Mouse (Mus musculus): ENCODE measurements around the gene Gm4756. TPM values are rescaled to one million over a fixed set of nuclear protein-coding genes. Genes with fewer than 3 reads are reported as not detected.

The Gm4756 gene
- polyA plus RNA-seq, 1 experiment from 2014 or later: 0.14 TPM

DNA sequence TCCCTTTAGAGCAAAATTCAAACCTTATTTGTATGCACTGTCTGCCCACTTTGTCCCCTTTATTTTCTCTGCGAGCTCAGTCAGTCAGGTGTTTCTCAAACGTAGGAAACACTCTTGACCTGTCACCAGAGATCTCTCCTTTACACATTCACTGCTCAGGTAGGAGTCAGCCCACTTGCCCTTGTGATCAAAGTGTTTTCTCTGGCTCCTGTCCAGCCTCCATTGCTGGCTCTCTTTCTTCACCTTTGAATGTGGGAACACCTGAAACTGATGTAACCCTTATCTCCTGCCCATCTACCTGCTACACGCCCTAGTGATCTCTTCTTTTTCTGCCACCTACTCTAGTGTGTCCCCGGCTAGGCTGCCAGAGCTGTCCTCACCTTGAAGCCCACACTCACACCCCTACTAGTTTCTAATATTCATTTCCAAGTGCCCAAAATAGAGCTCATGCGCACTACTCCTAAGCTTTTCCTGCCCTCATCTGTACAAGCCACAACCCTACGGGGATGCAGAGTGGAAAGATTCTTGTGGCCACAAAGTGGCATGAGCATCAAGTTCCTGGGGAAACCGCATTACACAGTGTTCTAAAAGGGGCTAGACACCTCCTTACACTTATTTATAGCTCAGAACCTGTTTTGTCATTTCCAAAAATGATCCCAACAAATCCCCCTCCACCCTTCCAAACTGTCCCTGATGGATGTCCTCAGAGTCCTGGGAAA lies 24.8 kb upstream of the Gm4756 start:
- H3K36me3 ChIP-seq: no peaks in the 10 kb centered on the region
- no peaks in the 10 kb centered on the region for H3K9me3 ChIP-seq
- H3K27ac ChIP-seq: no peak overlapping the region
- H3K27me3 ChIP-seq (replicated peaks): no peaks in the 10 kb centered on the region
- WGBS: 77% methylated on average over 7 of the region's 7 CpGs
- ATAC-seq: no peak
- H3K4me2 ChIP-seq (replicated peaks): no peak overlapping the region
- no peak overlapping the region for H3K4me3 ChIP-seq (replicated peaks)
- H3K4me1 ChIP-seq (replicated peaks): no peaks in the 10 kb centered on the region
- H3K9ac ChIP-seq: no peak overlapping the region

DNA sequence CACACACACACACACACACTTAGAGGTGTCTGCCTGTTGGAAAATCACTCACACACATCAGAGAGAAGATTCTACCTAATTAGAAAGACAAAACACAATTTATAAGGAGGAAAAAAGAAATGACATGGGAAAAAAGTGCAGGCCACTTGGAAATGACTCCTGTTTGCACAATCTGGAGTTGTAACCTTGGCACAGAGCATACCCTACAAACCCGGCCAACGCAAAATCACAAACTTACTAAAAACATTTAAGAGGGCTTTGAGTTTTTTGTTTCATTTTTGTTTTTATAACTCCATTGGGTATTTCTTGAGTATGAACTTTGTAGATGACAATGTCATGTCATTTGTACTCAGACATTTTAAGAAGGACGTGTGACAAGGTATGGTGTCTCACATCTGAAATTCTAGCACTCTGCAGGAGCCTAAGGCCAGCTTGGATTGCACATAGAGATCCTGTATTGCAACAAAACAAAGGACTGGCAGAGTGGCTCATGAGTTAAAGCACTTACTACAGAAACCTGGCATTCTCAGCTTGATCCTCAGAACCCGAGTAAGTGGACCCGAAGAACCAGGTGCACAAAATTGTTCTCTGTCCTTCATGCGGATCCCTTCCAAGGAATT lies 22.2 kb upstream of the Gm4756 start:
- no peak overlapping the region for H3K27ac ChIP-seq
- H3K9me3 ChIP-seq: no peaks in the 10 kb centered on the region
- H3K27me3 ChIP-seq (replicated peaks): no peaks in the 10 kb centered on the region
- H3K4me1 ChIP-seq (replicated peaks): no peaks in the 10 kb centered on the region
- H3K4me3 ChIP-seq (replicated peaks): no peak overlapping the region
- no peaks in the 10 kb centered on the region for H3K36me3 ChIP-seq
- 92% methylated on average over 6 of the region's 6 CpGs for WGBS
- ATAC-seq: no peak
- H3K4me2 ChIP-seq (replicated peaks): no peak overlapping the region
- no peak overlapping the region for H3K9ac ChIP-seq

DNA sequence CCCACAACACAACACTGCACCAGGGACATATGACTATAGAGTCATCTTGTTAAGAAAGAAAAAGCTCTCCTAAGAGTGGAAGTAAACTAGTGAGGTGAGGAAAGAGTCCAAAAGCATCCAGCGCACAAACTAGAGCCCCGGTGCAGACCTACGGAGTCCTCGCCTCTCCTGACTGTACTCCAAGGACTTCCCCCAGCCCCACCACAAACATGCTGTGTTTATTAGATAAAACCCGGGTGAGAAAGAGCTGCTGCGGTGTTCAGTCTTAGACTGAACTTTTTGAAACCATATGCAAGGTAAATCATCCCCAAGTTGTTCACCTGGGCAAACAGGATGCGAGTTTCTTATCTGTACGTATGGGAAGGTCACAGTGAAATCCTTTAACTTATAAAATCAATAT lies 21.5 kb upstream of the Gm4756 start:
- Histone ChIP-seq H3K4me3 (replicated peaks) (no peak overlapping the region), H3K4me2 (replicated peaks) (no peak overlapping the region), H3K9me3 (no peaks in the 10 kb centered on the region), H3K27me3 (replicated peaks) (no peaks in the 10 kb centered on the region), H3K36me3 (no peaks in the 10 kb centered on the region), H3K27ac (no peak overlapping the region), H3K4me1 (replicated peaks) (no peaks in the 10 kb centered on the region), H3K9ac (no peak overlapping the region)
- WGBS: 86% methylated on average over 8 of the region's 8 CpGs
- no peak for ATAC-seq

DNA sequence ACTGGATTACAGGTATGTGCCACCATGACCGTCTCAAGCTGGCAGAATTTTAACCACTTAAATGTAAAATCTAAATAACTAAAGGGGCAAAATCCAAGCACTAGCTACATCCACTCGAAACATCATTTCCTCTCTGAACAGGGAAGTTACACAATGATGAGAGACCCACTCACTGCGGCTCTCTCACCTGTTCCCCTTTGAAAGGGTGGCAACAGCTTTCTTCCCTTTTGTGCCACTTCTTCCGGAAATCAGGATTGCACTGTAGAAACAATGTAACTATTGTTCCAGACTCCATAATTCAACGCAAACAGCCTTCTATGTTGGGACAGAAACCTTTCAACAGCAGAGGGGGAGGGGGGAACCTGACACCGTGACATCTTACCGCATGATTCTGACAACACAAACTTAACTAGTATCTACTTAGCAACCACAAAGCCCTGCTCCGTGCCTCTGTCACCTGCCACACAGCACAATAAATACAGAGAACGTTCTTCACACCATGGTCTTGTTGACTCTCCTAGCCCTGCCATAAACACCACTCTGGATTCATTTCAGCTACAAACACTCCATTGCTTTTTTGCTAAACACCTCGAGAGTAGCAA lies 18.5 kb upstream of the Gm4756 start:
- Histone ChIP-seq H3K9ac (no peak overlapping the region), H3K4me1 (replicated peaks) (no peaks in the 10 kb centered on the region), H3K36me3 (no peaks in the 10 kb centered on the region), H3K27ac (no peak overlapping the region), H3K4me2 (replicated peaks) (no peak overlapping the region), H3K9me3 (no peaks in the 10 kb centered on the region), H3K27me3 (replicated peaks) (no peaks in the 10 kb centered on the region), H3K4me3 (replicated peaks) (no peak overlapping the region)
- no peak for ATAC-seq
- WGBS: 59% methylated on average over 10 of the region's 10 CpGs

DNA sequence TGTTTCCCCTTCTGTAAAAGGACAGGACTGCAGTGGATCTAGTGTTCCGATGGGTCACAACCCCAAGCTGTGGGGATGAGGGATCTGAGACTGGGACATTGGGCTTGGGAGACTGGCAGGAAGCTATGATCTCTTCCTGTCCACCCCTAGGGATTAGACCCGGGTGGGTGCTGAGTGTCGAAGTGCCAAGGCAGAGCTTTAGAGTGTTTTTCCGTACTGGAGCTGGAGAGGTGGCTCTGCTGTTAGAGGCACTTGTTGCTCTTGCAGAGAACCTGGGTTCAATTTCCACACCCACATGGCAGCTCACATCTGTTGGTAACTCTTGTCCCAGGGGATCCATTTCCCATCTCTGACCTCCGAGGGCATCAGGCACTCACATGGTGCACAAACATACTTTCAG lies 16.6 kb upstream of the Gm4756 start:
- H3K36me3 ChIP-seq: no peaks in the 10 kb centered on the region
- no peak overlapping the region for H3K9ac ChIP-seq
- no peak for ATAC-seq
- H3K9me3 ChIP-seq: no peaks in the 10 kb centered on the region
- 84% methylated on average over 5 of the region's 5 CpGs for WGBS
- no peak overlapping the region for H3K27ac ChIP-seq
- H3K4me3 ChIP-seq (replicated peaks): no peak overlapping the region
- H3K27me3 ChIP-seq (replicated peaks): no peaks in the 10 kb centered on the region
- no peaks in the 10 kb centered on the region for H3K4me1 ChIP-seq (replicated peaks)
- H3K4me2 ChIP-seq (replicated peaks): no peak overlapping the region

DNA sequence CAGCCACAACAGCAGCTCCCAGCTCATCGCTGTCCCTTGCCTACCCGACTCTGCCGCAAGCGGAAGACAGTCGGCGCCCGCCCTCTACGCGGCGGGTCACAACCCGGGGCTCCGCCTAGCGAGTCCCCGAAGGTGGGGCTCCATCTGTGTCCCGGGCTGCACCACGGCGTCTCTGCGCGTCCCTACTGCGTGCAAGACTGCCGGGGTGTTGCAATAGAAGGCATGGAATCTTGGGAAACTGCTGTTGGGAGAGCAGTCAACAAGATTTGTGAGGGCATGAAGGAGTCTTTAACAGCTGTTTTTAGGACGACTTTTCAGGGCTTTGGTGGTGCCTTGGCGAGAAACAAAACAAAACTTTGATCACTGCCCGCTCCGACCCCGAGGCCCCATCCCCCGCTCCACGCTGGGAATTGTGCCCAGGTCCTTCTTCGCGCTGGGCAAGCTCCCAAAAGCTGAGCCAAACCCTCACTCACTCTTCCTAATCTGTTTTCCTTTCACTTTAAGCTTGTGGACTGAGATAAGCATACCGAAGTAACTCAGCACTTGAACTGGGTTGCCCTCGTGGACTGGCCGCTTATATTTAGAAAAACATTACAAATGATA lies 15.4 kb upstream of the Gm4756 start, which contains the start of gene Dhrs7:
Dhrs7 (minus strand) TSS at position 175 of the 603 bp plus-strand sequence.
- H3K4me1 ChIP-seq (replicated peaks): no peaks in the 10 kb centered on the region
- no peaks in the 10 kb centered on the region for H3K9me3 ChIP-seq
- peak within 1 kb of the TSS; percentile 90 for H3K4me2 ChIP-seq (replicated peaks)
- no peaks in the 10 kb centered on the region for H3K36me3 ChIP-seq
- peak; percentile 98 for ATAC-seq
- peak within 1 kb of the TSS; percentile 56 for H3K9ac ChIP-seq
- peak within 1 kb of the TSS; percentile 82 for H3K27ac ChIP-seq
- peak within 1 kb of the TSS; percentile 58 for H3K4me3 ChIP-seq (replicated peaks)
- WGBS: under 1% methylated on average over 33 of the region's 33 CpGs
- no peaks in the 10 kb centered on the region for H3K27me3 ChIP-seq (replicated peaks)

DNA sequence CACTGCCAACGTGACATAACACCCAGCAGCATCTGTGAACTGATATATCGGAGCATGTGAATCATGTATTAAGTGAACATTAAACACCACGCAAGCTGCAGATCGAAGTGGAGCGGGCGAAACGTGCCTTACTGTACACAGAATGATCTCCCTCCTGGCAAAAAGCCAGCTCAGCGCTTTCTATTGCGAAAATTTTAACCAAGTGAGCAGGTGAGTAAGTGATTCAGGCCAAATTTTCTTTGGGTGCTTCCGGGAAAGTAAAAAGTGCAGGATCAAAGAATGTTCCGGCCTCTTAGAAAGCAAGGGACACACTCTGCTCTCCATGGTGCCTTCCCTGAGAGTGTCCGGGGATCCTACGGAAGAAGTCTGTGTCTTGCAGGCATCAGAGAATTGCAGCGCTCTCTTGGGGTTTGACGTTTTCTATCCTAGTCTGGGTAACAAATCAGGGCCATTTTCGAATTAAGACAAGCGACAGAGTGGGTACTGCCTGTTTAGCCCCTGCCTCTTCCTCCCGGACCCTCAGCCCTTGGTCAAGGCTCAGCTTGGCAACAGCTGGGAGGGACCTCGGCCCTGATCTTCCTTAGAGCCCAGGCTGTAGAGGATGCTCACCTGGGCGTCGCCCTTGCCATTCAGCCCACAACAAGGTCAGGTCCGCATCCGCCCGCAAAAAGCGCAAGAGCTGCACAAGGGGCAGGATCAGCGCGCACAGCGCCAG lies 14.7 kb upstream of the Gm4756 start:
- H3K9ac ChIP-seq: peak overlapping the region; percentile 56
- no peaks in the 10 kb centered on the region for H3K4me1 ChIP-seq (replicated peaks)
- no peaks in the 10 kb centered on the region for H3K27me3 ChIP-seq (replicated peaks)
- peak overlapping the region; percentile 58 for H3K4me3 ChIP-seq (replicated peaks)
- H3K36me3 ChIP-seq: no peaks in the 10 kb centered on the region
- ATAC-seq: peak; percentile 66
- H3K9me3 ChIP-seq: no peaks in the 10 kb centered on the region
- peak overlapping the region; percentile 90 for H3K4me2 ChIP-seq (replicated peaks)
- WGBS: 4% methylated on average over 28 of the region's 28 CpGs
- H3K27ac ChIP-seq: peak overlapping the region; percentile 82

DNA sequence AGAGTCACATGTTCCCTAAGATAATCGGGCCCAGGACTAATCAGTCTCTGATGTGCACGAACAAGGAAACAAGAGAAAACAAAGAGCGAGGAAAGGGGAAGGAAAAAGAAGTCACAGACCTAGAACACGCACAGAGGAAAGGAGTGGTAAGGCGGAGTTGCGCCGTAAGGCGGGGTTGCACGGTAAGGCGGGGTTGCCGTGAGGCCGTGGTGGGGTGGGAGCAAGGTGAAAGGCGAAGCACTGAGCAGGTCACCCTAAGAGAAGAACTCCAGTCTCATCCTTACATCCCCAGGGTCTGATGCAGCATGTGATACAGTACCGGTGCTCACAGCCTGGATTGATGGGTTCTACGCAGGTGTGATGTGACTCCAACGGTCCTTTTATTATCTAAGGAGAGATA lies 6.3 kb upstream of the Gm4756 start:
- Histone ChIP-seq H3K27me3 (replicated peaks) (no peaks in the 10 kb centered on the region), H3K27ac (no peak overlapping the region), H3K4me2 (replicated peaks) (no peak overlapping the region), H3K9ac (no peak overlapping the region), H3K4me1 (replicated peaks) (no peaks in the 10 kb centered on the region), H3K9me3 (no peaks in the 10 kb centered on the region), H3K36me3 (no peaks in the 10 kb centered on the region), H3K4me3 (replicated peaks) (no peak overlapping the region)
- no peak for ATAC-seq
- whole genome bisulfite sequencing: 87% methylated on average over 16 of the region's 16 CpGs

DNA sequence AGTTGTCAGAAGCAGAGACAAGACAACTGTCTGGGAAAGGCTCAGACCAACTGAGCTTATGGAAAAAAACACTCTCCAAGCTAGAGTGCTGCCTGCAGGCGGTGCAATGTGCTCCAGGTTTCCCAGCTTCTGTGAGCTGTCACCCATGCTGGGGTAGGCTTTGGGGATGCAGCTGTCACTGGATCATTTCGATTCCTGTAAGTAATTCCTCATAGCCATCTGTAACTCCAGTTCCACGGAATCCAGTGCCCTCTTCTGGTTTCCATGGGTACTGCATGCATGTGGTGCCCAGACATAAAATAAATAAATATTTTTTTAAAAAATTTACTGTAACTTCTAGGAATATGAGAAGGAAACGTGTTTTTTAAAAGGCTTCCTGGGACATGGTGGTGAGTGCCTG lies 5.2 kb upstream of the Gm4756 start:
- Histone ChIP-seq H3K9me3 (no peaks in the 10 kb centered on the region), H3K4me2 (replicated peaks) (no peak overlapping the region), H3K4me1 (replicated peaks) (no peaks in the 10 kb centered on the region), H3K27me3 (replicated peaks) (no peaks in the 10 kb centered on the region), H3K36me3 (no peaks in the 10 kb centered on the region), H3K4me3 (replicated peaks) (no peak overlapping the region), H3K27ac (no peak overlapping the region), H3K9ac (no peak overlapping the region)
- 19% methylated on average over 4 of the region's 4 CpGs for WGBS
- ATAC-seq: no peak

DNA sequence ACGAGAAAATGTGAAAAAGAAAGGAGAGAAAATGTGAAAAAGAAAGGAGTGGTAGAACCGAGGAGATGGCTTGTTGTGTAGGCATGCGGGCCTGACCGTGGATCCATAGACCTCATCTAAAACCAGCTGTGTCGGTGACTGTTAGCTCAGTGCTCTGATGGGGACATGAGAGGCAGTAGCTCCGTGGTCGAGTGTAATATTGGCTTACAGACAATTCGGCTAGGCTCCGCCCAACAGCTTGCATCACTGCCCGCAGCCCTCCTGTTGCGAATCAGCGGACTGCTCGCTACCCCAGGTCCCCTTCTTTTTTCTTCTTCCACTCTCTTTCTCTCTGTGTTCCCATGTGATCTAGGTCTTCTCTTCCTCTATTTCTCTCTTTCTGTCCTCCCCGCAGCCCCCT lies 540 bp downstream of the Gm4756 start:
- Histone ChIP-seq H3K36me3 (no peaks in the 10 kb centered on the region), H3K4me3 (replicated peaks) (no peak overlapping the region), H3K27me3 (replicated peaks) (no peaks in the 10 kb centered on the region), H3K4me2 (replicated peaks) (no peak overlapping the region), H3K27ac (no peak overlapping the region), H3K4me1 (replicated peaks) (no peaks in the 10 kb centered on the region), H3K9ac (no peak overlapping the region), H3K9me3 (no peaks in the 10 kb centered on the region)
- no peak for ATAC-seq
- WGBS: 95% methylated on average over 14 of the region's 14 CpGs

DNA sequence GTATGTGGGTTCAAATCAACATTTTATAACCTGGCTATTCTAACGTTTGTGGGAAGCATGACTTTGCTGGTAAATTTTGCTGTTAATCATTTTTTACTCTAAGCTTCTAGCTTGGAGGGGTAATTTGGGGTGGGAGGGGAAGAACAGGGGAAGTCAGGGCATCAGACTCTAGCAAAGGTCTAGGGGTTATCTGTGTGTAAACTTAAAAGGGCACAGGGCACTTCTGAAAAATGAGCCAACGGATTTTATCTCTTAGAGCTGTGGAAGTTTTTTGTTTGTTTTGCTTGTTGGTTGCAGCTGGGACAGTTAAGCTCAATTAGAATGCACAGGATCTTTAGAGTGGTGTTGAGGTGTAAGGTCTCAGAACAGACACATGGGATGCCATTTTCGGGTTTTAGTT lies 11.4 kb downstream of the Gm4756 start:
- no peaks in the 10 kb centered on the region for H3K4me1 ChIP-seq (replicated peaks)
- no peaks in the 10 kb centered on the region for H3K27me3 ChIP-seq (replicated peaks)
- H3K4me2 ChIP-seq (replicated peaks): no peak overlapping the region
- H3K27ac ChIP-seq: no peak overlapping the region
- no peaks in the 10 kb centered on the region for H3K9me3 ChIP-seq
- H3K36me3 ChIP-seq: no peaks in the 10 kb centered on the region
- no peak overlapping the region for H3K9ac ChIP-seq
- no peak overlapping the region for H3K4me3 ChIP-seq (replicated peaks)
- no peak for ATAC-seq
- WGBS: 66% methylated on average over 3 of the region's 3 CpGs

DNA sequence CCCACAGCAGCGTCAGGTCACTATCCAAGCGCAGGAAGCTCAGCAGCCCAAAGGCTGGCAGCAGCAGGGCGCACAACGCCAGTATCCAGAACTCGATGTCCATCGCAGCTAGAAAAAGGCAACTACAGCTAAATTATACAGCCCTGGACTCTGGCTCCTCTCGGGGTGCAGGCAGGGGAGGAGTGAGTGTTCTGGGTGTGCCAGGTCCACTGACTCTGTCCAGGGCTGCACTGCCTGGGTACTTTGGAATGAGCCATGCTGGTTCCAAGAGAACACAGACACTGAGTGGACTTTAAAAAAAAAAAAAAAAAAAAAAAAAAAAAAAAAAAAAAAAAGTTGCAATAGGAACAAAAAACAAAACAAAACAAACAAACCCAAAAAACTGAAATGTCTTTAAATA lies 20.7 kb downstream of the Gm4756 start:
- H3K4me2 ChIP-seq (replicated peaks): no peak overlapping the region
- no peaks in the 10 kb centered on the region for H3K4me1 ChIP-seq (replicated peaks)
- H3K9me3 ChIP-seq: no peaks in the 10 kb centered on the region
- no peaks in the 10 kb centered on the region for H3K27me3 ChIP-seq (replicated peaks)
- no peaks in the 10 kb centered on the region for H3K36me3 ChIP-seq
- H3K27ac ChIP-seq: no peak overlapping the region
- WGBS: 90% methylated on average over 7 of the region's 7 CpGs
- H3K4me3 ChIP-seq (replicated peaks): no peak overlapping the region
- H3K9ac ChIP-seq: no peak overlapping the region
- ATAC-seq: no peak

All from intestine, embryonic 15.5 days (tissue).